Mouse (Mus musculus): ENCODE data around the gene Gm21746. TPM values are rescaled to one million over a fixed set of nuclear protein-coding genes. Genes with fewer than 3 reads are reported as not detected.
"Not testable (repeated sequence)": the region's sequence is repeated elsewhere in the genome, so short reads cannot be mapped to it uniquely, and the experiment has no call there.

Gm21746 gene
- not detected for total RNA-seq (2021)

DNA sequence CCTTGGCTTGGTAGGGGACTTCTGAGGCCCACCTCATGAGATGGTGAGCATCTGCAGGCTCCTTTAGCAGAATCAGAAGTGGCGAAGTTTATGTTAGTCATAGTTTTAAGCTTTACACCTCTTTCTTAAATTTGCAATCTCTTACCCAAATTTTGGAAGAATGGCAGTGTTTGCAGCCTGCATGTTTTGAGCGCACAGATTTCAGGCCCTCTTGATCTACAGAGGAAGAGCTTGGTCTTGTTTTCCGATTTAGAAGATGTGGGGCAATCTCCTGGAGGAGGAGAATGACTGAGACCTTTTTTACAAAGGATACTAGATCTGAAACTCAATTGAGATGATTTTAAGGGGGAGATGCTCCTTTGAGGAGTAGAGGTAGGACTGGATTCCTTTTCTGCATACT, at the start of gene Gm21746:
TSS of gene Gm21746 (minus strand) at position 101 of the 400 bp plus-strand sequence.
- intact Hi-C loops (cut with DNase I); DNase-seq (ENCODE audit: low spot score in 2 of 2): not testable (repeated sequence)

- intact Hi-C loops (cut with DNase I); DNase-seq (ENCODE audit: low spot score in 2 of 2): not testable (repeated sequence)
These were observed 29.0 kb upstream of the Gm21746 start, which contains the start of gene Gm20873 for GRCm38 (mm10) chrY:6266798-6267197. Gene Gm20873 (plus strand): TSS chrY:6267098.

Other genes with a start within 250 kb of the Gm21746 start
- gene Gm20873, start 29.1 kb upstream of the Gm21746 start, total RNA-seq (2021): not detected

All from left cerebral cortex, postnatal 36 days (tissue).